Mouse (Mus musculus): Measurements from ENCODE around the gene Slc17a8.
"Not testable (repeated sequence)": the region's sequence is repeated elsewhere in the genome, so short reads cannot be mapped to it uniquely, and the experiment has no call there.

The Slc17a8 gene

GRCm38 (mm10) chr10:89588708-89589107 lies 32.3 kb downstream of the Slc17a8 start:
- DNase-seq = no peak

DNA sequence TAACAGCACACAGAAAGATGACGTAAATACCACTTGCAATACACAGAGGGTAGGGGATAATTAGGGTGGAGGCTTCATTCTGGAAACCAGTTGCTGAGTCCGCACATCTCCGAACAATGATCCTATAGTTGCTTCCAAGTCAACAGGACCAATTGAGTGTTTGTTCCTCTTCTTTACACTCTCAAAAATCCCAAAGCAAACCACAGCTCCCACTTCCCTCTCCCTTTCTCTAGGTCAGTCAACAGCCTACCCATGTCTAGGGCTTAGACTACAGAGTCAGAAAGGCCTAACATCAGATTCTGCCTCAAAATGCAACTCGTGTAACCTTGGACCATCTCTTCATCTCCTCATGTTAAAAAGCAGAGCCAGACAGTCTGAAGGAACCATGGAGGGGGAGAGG lies 36.3 kb downstream of the Slc17a8 start:
- no peak for DNase-seq

DNA sequence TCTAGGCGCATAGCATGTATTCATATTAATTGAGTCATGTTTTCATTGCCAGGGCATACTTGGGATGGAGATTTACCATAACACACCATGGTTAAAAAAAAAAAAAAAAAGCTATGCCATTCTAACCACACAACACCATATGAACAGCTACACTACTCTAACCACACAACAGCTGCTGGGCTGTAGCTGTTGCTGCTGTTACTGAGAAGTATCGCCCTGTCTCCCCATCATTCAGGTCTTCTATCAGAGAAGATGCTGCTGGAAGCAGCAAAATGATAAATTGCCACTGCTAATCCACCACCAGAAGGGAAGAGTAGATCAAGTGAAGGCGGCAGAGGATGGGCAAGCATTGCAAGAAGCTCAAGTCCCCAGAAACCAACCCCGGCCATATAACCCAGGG lies 42.3 kb downstream of the Slc17a8 start:
- DNase-seq = peak; percentile 23 to 47

GRCm38 (mm10) chr10:89577666-89578065 lies 43.4 kb downstream of the Slc17a8 start:
- DNase-seq = no peak

DNA sequence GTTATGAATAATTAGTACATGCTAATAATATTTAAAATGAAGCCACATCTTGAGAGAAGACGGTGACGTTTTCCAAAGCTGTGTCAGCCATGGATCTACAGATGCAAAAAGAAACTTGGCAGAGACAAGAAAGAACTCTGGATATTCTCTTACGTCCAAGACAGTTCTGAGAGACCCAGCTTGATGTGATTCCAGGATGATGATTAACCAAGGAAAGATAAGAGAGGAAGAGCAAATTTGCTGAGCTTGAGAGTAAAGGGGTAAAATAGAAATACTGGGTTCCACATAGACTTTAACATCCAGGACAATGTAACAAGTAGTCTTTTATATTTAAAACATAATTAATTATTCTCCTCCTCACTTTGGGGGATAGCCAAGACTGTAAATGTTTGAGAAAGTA lies 47.6 kb downstream of the Slc17a8 start:
- no peak for DNase-seq

- no peak for DNase-seq
Observed at GRCm38 (mm10) chr10:89572946-89573345, 48.1 kb downstream of the Slc17a8 start.

GRCm38 (mm10) chr10:89567391-89567790 lies 53.7 kb downstream of the Slc17a8 start:
- DNase-seq = no peak

GRCm38 (mm10) chr10:89565301-89566022 lies 55.6 kb downstream of the Slc17a8 start:
- no peak for DNase-seq

DNA sequence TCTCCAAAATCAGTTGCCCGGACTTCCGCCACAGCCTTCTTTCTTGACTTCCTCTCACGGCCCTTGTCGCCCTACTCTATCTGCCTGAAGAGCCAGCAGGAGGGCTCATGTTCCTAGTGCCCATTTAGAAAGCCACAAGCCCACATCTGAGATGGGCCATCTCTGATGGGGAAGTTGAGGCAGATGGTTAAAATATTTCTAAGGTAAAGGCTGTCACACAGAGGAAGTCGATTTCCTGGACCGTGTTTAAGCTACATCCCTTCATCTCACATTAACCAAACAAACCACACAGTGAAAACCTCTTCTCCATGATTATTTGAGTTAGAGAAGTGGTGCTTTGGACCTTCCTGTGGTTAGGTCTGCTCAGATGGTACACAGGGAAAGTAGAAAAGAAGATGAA lies 58.9 kb downstream of the Slc17a8 start:
- DNase-seq = no peak

GRCm38 (mm10) chr10:89559351-89559750 lies 61.7 kb downstream of the Slc17a8 start:
- no peak for DNase-seq

GRCm38 (mm10) chr10:89554885-89555284 lies 66.2 kb downstream of the Slc17a8 start:
- DNase-seq = not testable (repeated sequence)

DNA sequence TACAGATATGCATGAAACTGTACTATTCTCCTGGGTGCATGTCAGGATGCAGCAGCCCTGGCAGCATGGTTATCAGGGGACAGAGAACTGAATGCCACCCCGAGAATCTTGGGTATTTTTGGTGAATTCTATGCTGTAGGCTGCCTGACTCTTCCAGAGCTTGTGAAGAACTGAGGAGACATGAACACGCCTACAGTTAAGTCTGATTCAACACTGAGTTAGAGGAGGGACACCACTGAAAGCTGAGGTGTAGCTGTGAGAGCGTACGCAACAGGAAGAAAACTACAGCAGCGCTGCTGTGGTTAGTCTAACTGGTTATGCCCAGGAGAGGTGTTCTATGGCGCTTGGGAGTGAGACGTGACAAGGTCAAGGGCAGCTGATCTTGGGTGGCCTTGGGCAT lies 67.2 kb downstream of the Slc17a8 start:
- DNase-seq = not testable (repeated sequence)

- no peak for DNase-seq
Observed at GRCm38 (mm10) chr10:89553015-89553414, 68.0 kb downstream of the Slc17a8 start.

DNA sequence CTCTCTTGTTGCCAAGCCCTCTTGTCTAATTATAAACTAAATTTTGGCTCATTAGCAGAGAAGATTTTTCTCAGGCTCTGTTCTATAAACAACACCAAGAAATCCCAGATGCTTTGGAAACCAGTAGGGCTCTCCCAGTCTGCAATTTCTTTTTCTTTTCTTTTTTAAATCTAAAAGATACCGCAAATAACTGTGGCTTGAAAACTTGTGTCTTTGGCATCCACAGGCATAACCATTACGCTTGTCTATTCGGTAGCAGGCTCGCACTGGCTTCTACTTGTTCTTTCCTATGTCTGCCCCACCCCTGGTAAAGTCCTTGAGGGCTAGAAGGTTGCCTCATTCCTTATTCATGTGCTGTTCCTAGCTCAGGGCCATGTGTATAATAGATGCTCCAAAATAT lies 69.4 kb downstream of the Slc17a8 start:
- DNase-seq = no peak

DNA sequence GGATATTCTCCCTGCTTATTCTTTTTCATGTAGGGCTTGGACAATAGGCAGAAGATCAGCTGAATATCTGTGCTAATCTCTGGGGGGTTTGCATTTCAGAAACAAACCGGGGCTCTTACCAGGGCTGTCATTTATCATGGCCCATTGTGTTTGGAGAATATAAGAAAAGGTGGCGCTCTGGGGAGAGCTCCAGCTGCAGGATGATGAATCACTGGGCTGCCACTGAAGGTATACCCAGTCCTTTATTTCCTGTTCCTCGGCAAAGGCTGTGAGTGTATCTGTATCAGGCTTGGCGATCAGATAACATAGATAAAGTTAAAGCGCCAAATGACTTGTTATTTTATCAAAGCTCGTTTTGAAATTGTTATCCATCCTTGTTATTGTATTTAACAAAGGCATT lies 73.0 kb downstream of the Slc17a8 start:
- DNase-seq = no peak

DNA sequence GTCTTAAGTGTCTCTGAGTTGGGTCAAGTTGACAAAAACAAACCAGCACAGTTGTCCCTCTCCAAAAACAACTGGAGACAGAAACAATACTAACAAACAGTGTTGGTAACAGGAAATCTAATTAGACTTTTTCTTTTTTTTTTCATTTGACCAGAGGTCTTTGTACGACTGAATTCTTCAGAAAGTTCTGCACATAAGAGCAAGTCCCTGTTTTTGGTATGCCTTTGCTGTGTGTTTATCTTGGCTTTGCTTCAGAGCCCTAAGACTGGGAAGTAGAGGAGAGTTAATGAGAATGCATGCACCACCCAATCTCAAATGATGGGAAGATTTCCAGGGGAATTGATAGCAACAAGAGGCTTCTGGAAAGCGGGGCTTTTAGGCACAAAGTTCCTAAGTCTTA lies 74.1 kb downstream of the Slc17a8 start:
- no peak for DNase-seq

GRCm38 (mm10) chr10:89543867-89544266 lies 77.2 kb downstream of the Slc17a8 start:
- no peak for DNase-seq

GRCm38 (mm10) chr10:89542321-89542720 lies 78.7 kb downstream of the Slc17a8 start:
- no peak for DNase-seq

GRCm38 (mm10) chr10:89532929-89533727 lies 87.9 kb downstream of the Slc17a8 start, which contains the start of gene Nr1h4:
Gene Nr1h4 (minus strand): TSS chr10:89533585.
- DNase-seq = no peak

GRCm38 (mm10) chr10:89532451-89532850 lies 88.6 kb downstream of the Slc17a8 start:
- DNase-seq = no peak

- DNase-seq = no peak
Observed at GRCm38 (mm10) chr10:89531976-89532375, 89.1 kb downstream of the Slc17a8 start.

GRCm38 (mm10) chr10:89531194-89531634 lies 89.8 kb downstream of the Slc17a8 start:
- no peak for DNase-seq

- no peak for DNase-seq
Observed at GRCm38 (mm10) chr10:89527054-89527453, 94.0 kb downstream of the Slc17a8 start.

- DNase-seq = no peak
Observed at GRCm38 (mm10) chr10:89525823-89526222, 95.2 kb downstream of the Slc17a8 start.
